Mouse (Mus musculus): Measurements from ENCODE around the gene Chac2.
A peak's percentile ranks its signal among the peaks of the same experiment; 100 is the strongest.
"Not testable (repeated sequence)": the region's sequence is repeated elsewhere in the genome, so short reads cannot be mapped to it uniquely, and the experiment has no call there.

The Chac2 gene

GRCm38 (mm10) chr11:30985877-30986624, at the start of gene Chac2:
Gene Chac2 (minus strand): TSS chr11:30986350.
- DNase-seq (ENCODE audit: low spot score): peak; percentile 87

- DNase-seq (ENCODE audit: low spot score): no peak
These were observed 48.8 kb upstream of the Chac2 start for GRCm38 (mm10) chr11:31034958-31035357.

GRCm38 (mm10) chr11:31017466-31017865, 31.3 kb upstream of the Chac2 start:
- DNase-seq (ENCODE audit: low spot score): not testable (repeated sequence)

- not testable (repeated sequence) for DNase-seq (ENCODE audit: low spot score)
These were observed 23.5 kb upstream of the Chac2 start for GRCm38 (mm10) chr11:31009668-31010067.

- no peak for DNase-seq (ENCODE audit: low spot score)
These were observed 15.2 kb upstream of the Chac2 start for GRCm38 (mm10) chr11:31001169-31001908.

GRCm38 (mm10) chr11:31000028-31000427, 13.9 kb upstream of the Chac2 start:
- DNase-seq (ENCODE audit: low spot score): no peak

GRCm38 (mm10) chr11:30998704-30999103, 12.6 kb upstream of the Chac2 start:
- DNase-seq (ENCODE audit: low spot score): no peak

GRCm38 (mm10) chr11:30998199-30998598, 12.0 kb upstream of the Chac2 start:
- DNase-seq (ENCODE audit: low spot score): no peak

- DNase-seq (ENCODE audit: low spot score): no peak
These were observed 10.5 kb upstream of the Chac2 start for GRCm38 (mm10) chr11:30996670-30997069.

GRCm38 (mm10) chr11:30986625-30987017, 471 bp upstream of the Chac2 start:
- DNase-seq (ENCODE audit: low spot score): no peak

GRCm38 (mm10) chr11:30985237-30985636, 913 bp downstream of the Chac2 start:
- no peak for DNase-seq (ENCODE audit: low spot score)

- peak; percentile 88 for DNase-seq (ENCODE audit: low spot score)
These were observed 31.8 kb downstream of the Chac2 start, which contains the start of gene Erlec1 for GRCm38 (mm10) chr11:30954279-30954725. Gene Erlec1 (minus strand): TSS chr11:30954335.

GRCm38 (mm10) chr11:30953469-30954154, 32.5 kb downstream of the Chac2 start:
- peak; percentile 29 for DNase-seq (ENCODE audit: low spot score)

GRCm38 (mm10) chr11:30952829-30953228, 33.3 kb downstream of the Chac2 start:
- no peak for DNase-seq (ENCODE audit: low spot score)

GRCm38 (mm10) chr11:30943522-30943921, 42.6 kb downstream of the Chac2 start:
- DNase-seq (ENCODE audit: low spot score): no peak

GRCm38 (mm10) chr11:30928498-30928897, 57.7 kb downstream of the Chac2 start:
- no peak for DNase-seq (ENCODE audit: low spot score)

GRCm38 (mm10) chr11:30928079-30928478, 58.1 kb downstream of the Chac2 start:
- DNase-seq (ENCODE audit: low spot score): no peak
